Mouse (Mus musculus) liver, embryonic 12.5 days (tissue): Measurements from ENCODE around the gene Pgrmc2. TPM values are rescaled to one million over a fixed set of nuclear protein-coding genes. Genes with fewer than 3 reads are reported as not detected.

Experiments used
- ATAC-seq: fragments of 200-750 bp; cut with Nextera tagmentation; 2 replicates; pipeline ENCODE4 v1.8.0; 2017; ENCODE audit warnings: moderate number of reproducible peaks, mild to moderate bottlenecking, moderate library complexity
- H3K27ac ChIP-seq: fragments of 300-500 bp; sonication (generic); 2 replicates; pipeline ENCODE4 v1.5.1; 2016; ENCODE audit warnings: mild to moderate bottlenecking
- H3K27me3 ChIP-seq: fragments of 300-500 bp; sonication (generic); replicated peaks from 2 replicates; pipeline ENCODE4 v1.6.1; 2016; ENCODE audit warnings: mild to moderate bottlenecking, moderate library complexity
- H3K36me3 ChIP-seq: fragments of 300-500 bp; sonication (generic); 2 replicates; pipeline ENCODE4 v1.6.1; 2016; ENCODE audit warnings: mild to moderate bottlenecking, moderate library complexity
- H3K4me1 ChIP-seq: fragments of 300-500 bp; sonication (generic); 2 replicates; pipeline ENCODE4 v1.6.1; 2016
- H3K4me2 ChIP-seq: fragments of 300-500 bp; sonication (generic); 2 replicates; pipeline ENCODE4 v1.6.1; 2016; ENCODE audit warnings: mild to moderate bottlenecking, moderate library complexity
- H3K4me3 ChIP-seq: fragments of 300-500 bp; sonication (generic); 2 replicates; pipeline ENCODE4 v1.5.1; 2016; ENCODE audit warnings: mild to moderate bottlenecking, moderate library complexity
- H3K9ac ChIP-seq: fragments of 300-500 bp; sonication (generic); 2 replicates; pipeline ENCODE4 v1.6.1; 2016; ENCODE audit warnings: mild to moderate bottlenecking, moderate library complexity
- H3K9me3 ChIP-seq: fragments of 300-500 bp; sonication (generic); replicated peaks from 2 replicates; pipeline ENCODE4 v1.6.1; 2016; ENCODE audit warnings: mild to moderate bottlenecking, moderate library complexity
- WGBS: fragments of 180-500 bp; shearing (Covaris S2); methylation state at CpG from one replicate; pipeline ENCODE4 v1.1.7; 2016; ENCODE audit not compliant: insufficient replicate concordance; 5-methylcytosine and 5-hydroxymethylcytosine counted together
- polyA plus RNA-seq: library from polyadenylated mRNA; unstranded; fragments of >200 nt; fragmentation: Nextera tagmentation; extraction: Ambion mirVana; gene quantifications from 2 replicates; pipeline ENCODE4 v1.2.1, GENCODE M21; 2016

The Pgrmc2 gene
- polyA plus RNA-seq, 1 experiment from 2014 or later: 34.9 TPM

DNA sequence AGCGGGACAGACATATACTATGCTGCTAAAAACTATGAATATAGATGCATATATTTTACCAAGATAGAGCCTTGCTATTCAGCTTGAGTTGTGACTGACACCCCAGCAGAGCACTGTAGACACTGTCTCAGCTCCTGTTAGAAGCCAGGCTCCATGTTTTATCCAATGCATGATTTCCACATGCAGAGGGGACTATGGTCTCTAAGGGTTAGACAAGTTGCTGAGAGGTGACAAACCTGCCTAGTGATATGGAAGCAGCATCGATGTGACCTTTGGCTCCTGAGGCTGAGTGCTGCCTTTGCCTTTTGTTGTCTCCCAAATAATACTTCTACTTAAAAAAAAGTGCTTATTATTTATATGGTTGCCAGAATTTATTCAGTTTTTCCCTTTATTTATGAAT, 10.4 kb upstream of the Pgrmc2 start:
- Histone ChIP-seq H3K4me2 (no peak overlapping the region), H3K9me3 (no peaks in the 10 kb centered on the region), H3K27ac (no peak overlapping the region), H3K4me3 (no peak overlapping the region), H3K36me3 (no peaks in the 10 kb centered on the region), H3K27me3 (no peaks in the 10 kb centered on the region), H3K4me1 (no peaks in the 10 kb centered on the region), H3K9ac (no peak overlapping the region)
- 61% methylated on average over 2 of the region's 2 CpGs for WGBS
- no peak for ATAC-seq

DNA sequence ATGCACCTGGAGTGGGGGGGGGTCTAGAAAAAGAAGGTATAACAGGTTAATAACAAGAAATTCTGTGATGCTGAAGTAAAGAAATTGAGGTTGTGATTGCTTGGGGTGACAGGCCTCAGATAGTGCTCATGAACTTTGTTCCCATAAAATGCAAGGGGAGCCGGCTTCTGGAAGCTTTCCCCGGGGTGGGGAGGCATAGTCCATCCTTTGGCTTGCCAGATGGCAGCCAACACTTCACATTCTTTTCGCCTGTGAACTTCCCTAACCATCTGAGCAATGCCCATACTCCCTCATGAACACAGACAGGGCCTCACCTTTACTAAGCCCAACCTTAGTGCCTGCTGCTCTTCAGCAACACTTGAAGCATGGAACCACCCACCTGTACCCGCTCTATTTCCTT, 9.5 kb upstream of the Pgrmc2 start:
- Histone ChIP-seq H3K4me2 (no peak overlapping the region), H3K36me3 (no peaks in the 10 kb centered on the region), H3K4me3 (no peak overlapping the region), H3K27ac (no peak overlapping the region), H3K4me1 (no peaks in the 10 kb centered on the region), H3K9me3 (no peaks in the 10 kb centered on the region), H3K9ac (no peak overlapping the region), H3K27me3 (no peaks in the 10 kb centered on the region)
- 71% methylated on average over 4 of the region's 4 CpGs for WGBS
- no peak for ATAC-seq

- ATAC-seq: no peak
- Histone ChIP-seq H3K4me3 (no peak overlapping the region), H3K9ac (no peak overlapping the region), H3K27ac (no peak overlapping the region), H3K9me3 (no peaks in the 10 kb centered on the region), H3K4me2 (no peak overlapping the region), H3K27me3 (no peaks in the 10 kb centered on the region), H3K36me3 (no peaks in the 10 kb centered on the region), H3K4me1 (no peaks in the 10 kb centered on the region)
- whole genome bisulfite sequencing: 28% methylated on average over 2 of the region's 2 CpGs
Measured at GRCm38 (mm10) chr3:41090839-41091238, 8.0 kb upstream of the Pgrmc2 start.

GRCm38 (mm10) chr3:41087071-41087470, 4.2 kb upstream of the Pgrmc2 start:
- Histone ChIP-seq H3K27ac (no peak overlapping the region), H3K4me1 (peaks cover 15% of the 10 kb centered on the region), H3K36me3 (no peaks in the 10 kb centered on the region), H3K4me2 (no peak overlapping the region), H3K27me3 (no peaks in the 10 kb centered on the region), H3K4me3 (no peak overlapping the region), H3K9ac (no peak overlapping the region), H3K9me3 (no peaks in the 10 kb centered on the region)
- ATAC-seq: no peak

- Histone ChIP-seq H3K4me2 (peak overlapping the region; percentile 86), H3K27me3 (no peaks in the 10 kb centered on the region), H3K9ac (peak overlapping the region; percentile 83), H3K4me3 (peak overlapping the region; percentile 98), H3K9me3 (no peaks in the 10 kb centered on the region), H3K36me3 (no peaks in the 10 kb centered on the region), H3K4me1 (peaks cover 37% of the 10 kb centered on the region), H3K27ac (no peak overlapping the region)
- WGBS: 84% methylated on average over 5 of the region's 5 CpGs
- no peak for ATAC-seq
Measured at GRCm38 (mm10) chr3:41084421-41084820, 1.6 kb upstream of the Pgrmc2 start.

GRCm38 (mm10) chr3:41083790-41084112, 905 bp upstream of the Pgrmc2 start:
- peak overlapping the region; percentile 86 for H3K4me2 ChIP-seq
- H3K4me3 ChIP-seq: peak overlapping the region; percentile 98
- H3K27me3 ChIP-seq: no peaks in the 10 kb centered on the region
- peaks cover 2% of the 10 kb centered on the region; the same call in 1 of the 2 replicates for H3K36me3 ChIP-seq
- peak overlapping the region; percentile 89 for H3K27ac ChIP-seq
- peak; percentile 16 for ATAC-seq
- under 1% methylated on average over 6 of the region's 6 CpGs for WGBS
- peaks cover 38% of the 10 kb centered on the region for H3K4me1 ChIP-seq
- H3K9me3 ChIP-seq: no peaks in the 10 kb centered on the region
- H3K9ac ChIP-seq: peak overlapping the region; percentile 83

DNA sequence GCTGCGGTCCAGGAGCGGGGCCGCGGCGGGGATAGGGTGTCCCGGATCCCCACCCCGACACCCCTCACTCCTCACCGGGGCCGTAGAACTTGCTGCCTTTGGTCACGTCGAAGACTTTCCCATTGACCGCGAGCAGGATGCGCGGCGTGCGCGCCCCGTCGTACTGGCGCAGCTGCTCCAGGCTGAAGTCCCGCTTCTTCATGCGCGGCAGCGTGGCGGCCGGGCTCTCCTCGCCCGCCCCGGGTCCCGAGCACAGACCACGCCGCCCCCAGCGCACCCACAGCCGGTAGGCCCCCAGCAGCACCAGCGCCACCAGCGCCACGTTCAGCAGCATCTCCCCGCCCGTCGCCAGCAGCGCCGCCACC, 344 bp downstream of the Pgrmc2 start:
- peak; percentile 7 for ATAC-seq
- WGBS: 2% methylated on average over 43 of the region's 43 CpGs
- Histone ChIP-seq H3K4me3 (peak overlapping the region; percentile 98), H3K9me3 (no peaks in the 10 kb centered on the region), H3K36me3 (peaks cover 6% of the 10 kb centered on the region; the same call in 1 of the 2 replicates), H3K27ac (peak overlapping the region; percentile 89), H3K4me1 (peaks cover 38% of the 10 kb centered on the region), H3K9ac (peak overlapping the region; percentile 96), H3K27me3 (no peaks in the 10 kb centered on the region), H3K4me2 (peak overlapping the region; percentile 86)

- 5% methylated on average over 23 of the region's 23 CpGs for WGBS
- Histone ChIP-seq H3K4me3 (peak overlapping the region; percentile 98), H3K4me2 (peak overlapping the region; percentile 86), H3K4me1 (peaks cover 38% of the 10 kb centered on the region), H3K9me3 (no peaks in the 10 kb centered on the region), H3K27me3 (no peaks in the 10 kb centered on the region), H3K27ac (peak overlapping the region; percentile 89), H3K9ac (peak overlapping the region; percentile 96), H3K36me3 (peaks cover 6% of the 10 kb centered on the region; the same call in 1 of the 2 replicates)
- ATAC-seq: no peak
Measured at GRCm38 (mm10) chr3:41081474-41082301, 1.2 kb downstream of the Pgrmc2 start.

GRCm38 (mm10) chr3:41080724-41081123, 2.1 kb downstream of the Pgrmc2 start:
- no peak for ATAC-seq
- no peak overlapping the region for H3K27ac ChIP-seq
- H3K9ac ChIP-seq: peak overlapping the region; percentile 13; the same call in 1 of the 2 replicates
- no peaks in the 10 kb centered on the region for H3K27me3 ChIP-seq
- peaks cover 6% of the 10 kb centered on the region; the same call in 1 of the 2 replicates for H3K36me3 ChIP-seq
- H3K4me2 ChIP-seq: peak overlapping the region; percentile 86
- peaks cover 38% of the 10 kb centered on the region for H3K4me1 ChIP-seq
- no peaks in the 10 kb centered on the region for H3K9me3 ChIP-seq
- H3K4me3 ChIP-seq: peak overlapping the region; percentile 98; the same call in 1 of the 2 replicates
- 39% methylated on average over 3 of the region's 3 CpGs for WGBS

DNA sequence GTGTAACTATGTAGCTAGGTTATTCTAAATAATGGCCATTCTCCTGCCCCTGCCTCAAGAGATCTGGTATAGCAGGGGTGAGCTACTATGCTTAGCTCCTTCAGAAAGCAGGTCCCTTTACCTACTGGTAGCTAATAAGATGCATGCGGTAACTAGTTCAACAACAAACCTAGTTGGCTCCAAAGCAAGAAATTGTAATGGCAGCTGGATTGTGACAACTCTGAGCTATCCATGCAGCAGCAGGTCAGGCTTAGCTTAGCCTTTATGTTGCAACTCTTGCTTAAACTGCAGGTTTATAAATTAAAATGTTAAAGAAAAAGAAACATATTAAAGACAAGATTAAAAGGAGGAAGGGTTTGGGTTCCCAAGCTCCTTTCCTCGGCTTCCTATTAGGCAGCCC, 4.2 kb downstream of the Pgrmc2 start:
- H3K9me3 ChIP-seq: no peaks in the 10 kb centered on the region
- peaks cover 6% of the 10 kb centered on the region; the same call in 1 of the 2 replicates for H3K36me3 ChIP-seq
- H3K4me1 ChIP-seq: peaks cover 24% of the 10 kb centered on the region
- ATAC-seq: no peak
- H3K27me3 ChIP-seq: no peaks in the 10 kb centered on the region
- no peak overlapping the region for H3K9ac ChIP-seq
- H3K4me2 ChIP-seq: no peak overlapping the region
- 72% methylated on average over 2 of the region's 2 CpGs for WGBS
- H3K27ac ChIP-seq: no peak overlapping the region
- H3K4me3 ChIP-seq: no peak overlapping the region

DNA sequence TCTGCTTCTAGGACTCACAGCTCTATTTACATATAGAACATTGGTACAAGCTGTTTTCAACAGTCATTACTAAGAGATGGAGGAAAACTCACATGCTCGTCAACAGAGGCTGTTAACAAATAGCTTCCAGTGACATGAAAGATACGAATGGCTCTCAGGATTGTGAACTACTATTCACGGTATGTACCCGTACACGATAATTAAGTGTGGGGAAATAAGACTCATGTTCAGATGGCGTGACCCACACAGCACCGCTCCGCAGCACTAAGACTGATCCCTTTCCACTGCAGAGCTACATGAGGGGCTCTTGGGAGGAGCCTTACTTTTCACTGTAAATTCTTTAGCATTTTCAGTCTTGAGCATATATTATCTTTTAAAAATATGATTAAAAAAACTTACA, 7.5 kb downstream of the Pgrmc2 start:
- H3K36me3 ChIP-seq: peaks cover 7% of the 10 kb centered on the region; the same call in 1 of the 2 replicates
- H3K27ac ChIP-seq: no peak overlapping the region
- WGBS: 87% methylated on average over 8 of the region's 8 CpGs
- H3K9ac ChIP-seq: no peak overlapping the region
- no peaks in the 10 kb centered on the region for H3K9me3 ChIP-seq
- no peaks in the 10 kb centered on the region for H3K27me3 ChIP-seq
- H3K4me1 ChIP-seq: peaks cover 9% of the 10 kb centered on the region
- H3K4me3 ChIP-seq: no peak overlapping the region
- no peak for ATAC-seq
- H3K4me2 ChIP-seq: no peak overlapping the region

DNA sequence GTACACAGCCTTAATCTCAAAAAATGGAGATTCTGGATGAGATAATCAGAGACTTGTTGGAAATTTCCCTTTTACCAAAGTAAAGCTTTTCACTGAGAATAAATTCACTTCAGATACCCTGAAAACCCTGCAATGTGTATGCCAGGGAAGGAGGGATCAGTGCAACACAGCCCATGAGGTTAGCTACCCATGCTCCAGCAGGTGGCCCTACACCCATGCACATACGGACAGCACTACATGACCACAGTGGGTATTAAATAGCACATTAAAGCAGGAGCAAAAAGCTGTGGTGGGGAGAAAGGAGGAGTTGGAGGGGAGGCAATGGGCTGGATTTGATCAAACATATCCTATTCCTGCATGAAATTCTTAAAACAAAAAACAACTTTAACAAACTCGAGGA, 12.3 kb downstream of the Pgrmc2 start:
- H3K4me1 ChIP-seq: no peaks in the 10 kb centered on the region
- no peak overlapping the region for H3K27ac ChIP-seq
- H3K4me2 ChIP-seq: no peak overlapping the region
- H3K9me3 ChIP-seq: no peaks in the 10 kb centered on the region
- ATAC-seq: no peak
- no peak overlapping the region for H3K9ac ChIP-seq
- peaks cover 42% of the 10 kb centered on the region for H3K36me3 ChIP-seq
- no peaks in the 10 kb centered on the region for H3K27me3 ChIP-seq
- WGBS: 71% methylated on average over 2 of the region's 2 CpGs
- no peak overlapping the region for H3K4me3 ChIP-seq

DNA sequence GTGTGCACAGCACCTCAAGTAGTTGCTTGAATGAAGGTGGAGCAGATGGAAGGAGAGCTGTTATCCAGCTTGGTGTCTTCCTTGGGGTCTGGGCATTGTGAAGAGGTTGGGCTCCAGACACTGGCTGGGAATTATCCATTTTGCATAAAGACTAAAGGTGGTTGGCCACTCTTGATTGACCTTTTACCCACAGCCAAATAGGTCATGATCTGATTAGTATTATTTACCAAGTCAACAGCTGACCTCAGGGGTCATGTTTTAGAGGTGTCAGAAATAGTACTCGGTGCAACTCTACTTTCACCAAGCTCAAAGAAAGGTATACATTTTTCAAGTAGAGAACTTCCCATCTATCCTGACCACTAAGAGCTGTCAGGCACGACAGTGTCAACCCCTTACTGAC, 17.5 kb downstream of the Pgrmc2 start:
- no peaks in the 10 kb centered on the region for H3K4me1 ChIP-seq
- no peak overlapping the region for H3K4me2 ChIP-seq
- H3K27ac ChIP-seq: no peak overlapping the region
- 73% methylated on average over 2 of the region's 2 CpGs for WGBS
- H3K36me3 ChIP-seq: peaks cover 59% of the 10 kb centered on the region
- H3K27me3 ChIP-seq: no peaks in the 10 kb centered on the region
- ATAC-seq: peak; percentile 33
- no peak overlapping the region for H3K9ac ChIP-seq
- no peaks in the 10 kb centered on the region for H3K9me3 ChIP-seq
- H3K4me3 ChIP-seq: no peak overlapping the region
